Mouse (Mus musculus): ENCODE measurements around the gene Ccar1.
"Not testable (repeated sequence)": the region's sequence is repeated elsewhere in the genome, so short reads cannot be mapped to it uniquely, and the experiment has no call there.

Ccar1 gene

DNA sequence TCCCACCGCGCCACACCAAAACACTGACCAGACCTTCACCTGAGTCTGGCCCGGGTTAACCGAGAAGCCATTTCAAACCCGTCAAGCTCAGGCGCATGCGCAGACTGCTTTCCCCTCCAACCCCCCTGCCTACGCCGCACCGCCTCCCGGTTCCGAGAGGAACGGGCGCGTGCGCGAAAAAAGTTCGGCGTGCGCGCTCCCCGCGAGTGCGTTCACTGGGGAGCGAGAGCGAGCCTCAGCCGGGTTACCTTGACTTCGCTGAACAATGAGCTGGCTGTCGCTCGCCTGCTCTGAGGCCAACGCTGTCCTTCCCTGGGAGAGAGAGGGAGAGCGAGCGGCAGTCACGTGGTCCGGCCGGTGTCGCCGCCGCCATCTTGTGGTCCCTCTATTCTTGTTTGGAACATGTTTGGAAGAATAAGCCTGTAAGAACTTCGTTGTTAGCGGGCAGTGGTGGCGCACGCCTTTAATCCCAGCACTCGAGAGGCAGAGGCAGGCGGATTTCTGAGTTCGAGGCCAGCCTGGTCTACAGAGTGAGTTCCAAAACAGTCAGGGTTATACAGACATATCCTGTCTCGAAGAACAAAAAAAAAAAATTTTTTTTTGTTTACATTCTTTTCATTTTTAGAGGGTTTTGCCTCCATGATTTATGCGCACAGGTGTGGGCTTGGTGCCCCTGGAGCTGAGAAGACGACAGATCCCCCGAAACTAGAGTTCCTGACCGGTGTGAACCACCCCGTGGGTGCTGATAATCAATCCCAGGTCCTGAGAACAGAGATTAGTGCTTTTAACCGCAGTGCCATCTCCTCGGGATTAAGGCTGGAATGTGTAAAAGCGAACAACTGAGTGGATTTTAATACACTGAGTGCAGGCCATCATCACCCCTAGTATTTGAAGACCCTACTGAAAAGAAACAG is at the start of gene Ccar1:
Gene Ccar1 (minus strand): TSS at position 110 of the 914 bp plus-strand sequence.
- DNase-seq (ENCODE audit: extremely low spot score) = peak; percentile 100

DNA sequence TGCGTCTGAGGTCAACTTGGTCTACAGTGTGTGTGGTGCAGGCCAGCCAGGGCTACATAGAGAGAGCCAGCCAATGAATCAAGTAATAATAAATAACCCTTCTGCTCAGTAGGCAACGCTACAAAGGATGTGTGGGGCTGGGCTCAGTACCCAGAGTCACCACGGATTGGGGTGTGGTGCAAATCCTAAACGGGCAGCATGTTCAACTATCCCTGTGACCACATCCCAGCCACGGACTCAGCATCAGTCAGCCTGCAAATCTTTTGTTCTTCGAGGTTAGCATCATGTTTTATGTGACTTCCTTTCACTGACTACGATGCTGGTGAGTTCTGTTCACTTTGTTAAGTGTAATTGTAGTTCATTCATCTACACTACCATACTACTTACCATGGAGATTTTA is 48.6 kb upstream of the Ccar1 start:
- no peak for DNase-seq (ENCODE audit: extremely low spot score)

DNA sequence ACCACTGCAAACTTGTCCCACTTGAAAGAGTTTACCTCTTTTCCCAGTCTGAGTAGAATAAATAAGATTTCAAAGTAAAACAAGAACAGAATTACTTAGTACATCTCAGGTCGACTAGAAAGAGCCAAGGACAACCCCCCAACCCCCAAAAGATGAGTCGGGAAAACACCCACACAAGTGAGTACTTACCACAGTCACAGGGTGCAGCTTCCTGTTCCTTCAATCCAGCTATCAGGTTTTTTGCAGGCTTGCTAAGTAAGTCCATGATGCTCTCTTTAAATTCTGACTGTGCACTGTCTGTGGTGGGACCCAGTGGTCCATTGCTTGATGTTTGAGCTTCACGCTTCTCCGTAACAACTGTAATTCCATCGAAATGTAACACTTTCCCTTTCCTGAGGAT is 45.9 kb upstream of the Ccar1 start:
- no peak for DNase-seq (ENCODE audit: extremely low spot score)

DNA sequence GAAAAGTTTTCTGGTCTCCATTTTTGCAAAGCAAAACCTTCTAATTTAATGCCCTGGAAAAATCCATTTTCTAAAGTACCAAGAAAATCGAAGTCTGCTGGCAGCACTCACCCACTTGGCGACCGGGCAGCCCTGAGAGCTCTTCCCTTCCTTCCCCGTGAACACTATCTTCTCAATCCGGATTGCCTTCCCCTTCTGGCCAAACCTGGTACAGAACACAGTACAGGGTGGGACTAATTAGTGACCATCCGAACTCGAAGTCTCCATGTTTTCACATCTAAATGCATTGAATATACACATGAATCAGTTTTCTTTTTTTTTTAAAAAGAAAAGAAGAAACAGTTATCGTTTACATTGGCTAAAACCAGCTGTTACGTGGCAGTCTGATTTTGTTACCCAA is 40.7 kb upstream of the Ccar1 start:
- DNase-seq (ENCODE audit: extremely low spot score) = no peak

DNA sequence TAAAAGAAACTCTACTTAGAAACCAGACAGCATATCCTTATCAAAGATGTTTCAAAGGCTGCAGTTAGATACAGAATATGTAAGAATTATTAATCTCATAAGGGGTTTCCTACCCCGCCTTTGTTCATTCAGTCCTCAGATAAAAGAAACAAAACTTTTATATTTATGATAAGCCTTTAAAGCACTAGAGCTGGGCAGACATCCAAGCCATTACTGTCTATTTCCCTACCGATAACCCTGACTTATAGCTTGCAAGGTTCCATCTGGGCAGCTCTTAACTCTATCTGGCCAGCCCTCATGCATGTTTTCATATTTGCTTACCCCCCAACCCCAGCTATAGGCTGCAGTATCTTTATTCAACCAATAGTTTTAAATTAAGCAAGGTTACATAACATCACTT is 39.5 kb upstream of the Ccar1 start:
- no peak for DNase-seq (ENCODE audit: extremely low spot score)

DNA sequence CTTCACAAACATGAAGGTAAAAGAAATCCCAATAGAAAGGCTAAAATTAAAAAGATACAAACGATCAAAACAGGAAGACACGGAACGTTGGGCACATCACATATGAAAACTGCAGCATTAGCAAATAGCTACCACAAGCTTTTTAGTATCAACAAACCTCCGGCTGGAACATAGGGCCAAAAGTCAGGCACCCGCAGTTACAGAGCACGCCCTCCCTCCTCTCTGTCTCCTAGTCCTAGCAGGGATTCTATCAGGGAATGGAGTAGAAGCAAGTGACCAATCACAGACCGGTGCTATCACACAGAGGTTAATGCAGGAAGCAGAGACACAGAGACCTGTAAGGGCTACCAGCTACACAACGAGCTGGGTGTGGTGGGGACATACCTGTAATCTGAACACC is 32.4 kb upstream of the Ccar1 start:
- no peak for DNase-seq (ENCODE audit: extremely low spot score)

DNA sequence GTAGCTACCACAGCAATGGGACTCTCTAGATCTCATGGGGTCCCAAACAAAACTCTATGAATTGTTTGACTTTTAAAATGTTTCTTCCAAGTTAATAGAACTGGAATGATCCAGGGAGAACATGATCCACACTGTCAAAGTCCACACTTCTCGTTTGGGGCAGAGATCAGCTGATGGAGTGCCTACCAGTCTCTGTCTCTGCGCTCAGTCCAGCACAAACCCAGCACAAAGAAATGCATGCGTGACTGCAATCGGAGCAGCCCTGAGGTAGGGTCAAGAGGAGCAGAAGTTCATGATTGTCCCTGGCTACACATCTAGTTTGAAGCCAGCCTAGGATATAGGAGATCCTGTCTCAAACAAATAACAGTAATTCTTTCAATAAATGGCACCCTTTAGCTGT is 31.3 kb upstream of the Ccar1 start:
- DNase-seq (ENCODE audit: extremely low spot score) = no peak

DNA sequence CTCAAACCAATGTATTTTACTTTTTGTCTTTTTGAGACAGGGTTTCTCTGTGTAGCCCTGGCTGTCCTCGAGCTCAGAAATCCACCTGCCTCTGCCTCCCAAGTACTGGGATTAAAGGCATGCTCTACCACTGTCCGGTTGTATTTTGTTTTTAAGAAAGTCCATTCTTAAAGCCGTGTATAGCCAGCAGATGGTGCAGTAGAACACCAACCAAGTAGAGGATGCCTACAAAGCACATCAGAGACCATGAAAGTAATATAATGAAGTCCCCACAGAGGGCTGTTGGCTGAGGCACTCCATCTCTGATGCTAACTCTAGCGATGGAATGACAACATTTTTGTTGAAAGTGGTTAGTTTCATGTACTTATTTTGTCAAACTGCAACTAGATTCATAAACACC is 17.9 kb upstream of the Ccar1 start:
- no peak for DNase-seq (ENCODE audit: extremely low spot score)

DNA sequence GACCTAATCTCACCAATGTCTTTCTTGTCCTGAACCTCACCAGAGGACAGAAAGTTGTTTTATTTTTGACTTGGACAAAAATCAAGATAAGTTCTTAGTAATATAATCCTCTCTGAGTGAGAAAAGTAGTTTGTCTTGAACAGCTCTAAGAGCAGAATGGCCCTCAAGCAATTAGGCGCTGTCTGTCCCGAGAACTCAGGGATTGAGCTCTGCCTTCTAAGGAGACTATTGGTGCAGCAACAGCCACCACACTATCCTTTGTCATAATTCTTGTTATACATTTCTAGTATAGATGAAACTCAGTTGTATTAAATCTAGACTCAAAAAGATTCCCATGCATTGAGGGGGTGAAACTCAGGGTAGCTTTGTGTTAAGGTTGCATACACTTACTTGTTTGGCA is 16.7 kb upstream of the Ccar1 start:
- no peak for DNase-seq (ENCODE audit: extremely low spot score)

DNA sequence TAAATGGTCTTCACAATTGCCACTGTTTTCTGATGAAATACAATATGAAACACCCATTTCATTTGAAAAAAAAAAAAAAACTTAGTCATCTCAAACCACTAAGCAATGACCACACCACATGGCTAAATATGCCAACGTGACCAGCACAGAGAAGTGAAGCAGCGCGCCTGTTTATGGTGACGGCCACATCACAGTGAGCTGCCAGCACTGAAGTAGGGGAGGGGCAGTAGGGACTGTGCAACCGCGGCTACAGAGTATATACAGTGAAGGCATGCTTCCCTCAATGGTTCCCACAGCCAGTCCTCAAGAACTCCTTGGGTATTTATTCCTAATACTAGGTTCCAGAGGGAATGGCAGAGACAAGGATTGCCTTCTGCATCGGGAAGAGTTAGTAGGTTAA is 16.2 kb upstream of the Ccar1 start:
- no peak for DNase-seq (ENCODE audit: extremely low spot score)

DNA sequence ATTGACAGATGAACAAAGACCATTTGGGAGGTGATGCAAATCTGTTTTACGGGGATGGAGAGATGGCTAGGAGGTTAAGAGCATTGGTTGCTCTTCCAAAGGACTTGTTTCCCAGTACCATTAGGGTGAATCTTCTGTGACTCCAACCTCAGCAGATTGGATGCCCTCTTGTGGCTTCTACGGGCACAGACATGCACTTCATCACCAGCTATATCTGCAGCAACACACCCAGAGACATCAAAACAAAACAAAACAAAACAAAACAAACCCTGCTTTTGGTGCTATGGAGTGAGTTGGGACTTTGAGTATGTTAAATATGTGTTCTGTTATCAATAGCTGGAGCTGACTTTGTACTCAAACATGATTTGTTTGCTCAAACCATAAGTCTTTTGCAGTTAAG is 12.0 kb upstream of the Ccar1 start:
- DNase-seq (ENCODE audit: extremely low spot score) = no peak

DNA sequence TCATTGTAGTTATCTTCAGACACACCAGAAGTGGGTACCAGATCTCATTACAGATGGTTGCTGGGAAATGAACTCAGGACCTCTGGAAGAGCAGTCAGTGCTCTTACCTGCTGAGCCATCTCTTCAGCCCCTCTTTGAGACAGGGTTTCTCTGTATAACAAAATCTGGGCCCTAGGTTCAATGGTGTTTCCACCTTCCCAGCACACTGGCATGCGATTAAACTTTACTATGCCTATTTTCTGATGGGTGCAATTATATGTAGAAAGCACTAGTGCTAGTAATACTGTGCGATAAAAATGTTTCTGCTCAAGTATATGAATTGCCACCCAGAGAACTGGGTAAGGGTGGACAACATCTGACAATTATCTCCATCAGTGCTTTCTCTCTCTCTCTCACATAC is 11.2 kb upstream of the Ccar1 start:
- DNase-seq (ENCODE audit: extremely low spot score) = no peak

DNA sequence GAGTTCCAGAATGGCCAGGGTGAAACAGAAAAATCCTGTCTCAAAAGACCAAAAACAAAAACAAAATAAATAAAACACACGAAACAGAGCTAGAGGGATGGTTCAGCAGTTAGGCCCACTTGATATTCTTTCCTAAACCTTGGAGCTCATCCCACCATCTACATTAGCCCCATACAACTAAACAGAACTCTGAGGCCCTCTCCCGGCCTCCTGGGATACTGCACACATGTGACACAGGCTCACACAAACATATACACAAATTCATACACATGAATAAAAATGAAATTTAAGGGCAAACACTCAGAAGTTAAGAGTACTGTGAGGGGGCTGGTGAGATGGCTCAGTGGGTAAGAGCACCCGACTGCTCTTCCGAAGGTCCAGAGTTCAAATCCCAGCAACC is 2.1 kb upstream of the Ccar1 start:
- no peak for DNase-seq (ENCODE audit: extremely low spot score)

DNA sequence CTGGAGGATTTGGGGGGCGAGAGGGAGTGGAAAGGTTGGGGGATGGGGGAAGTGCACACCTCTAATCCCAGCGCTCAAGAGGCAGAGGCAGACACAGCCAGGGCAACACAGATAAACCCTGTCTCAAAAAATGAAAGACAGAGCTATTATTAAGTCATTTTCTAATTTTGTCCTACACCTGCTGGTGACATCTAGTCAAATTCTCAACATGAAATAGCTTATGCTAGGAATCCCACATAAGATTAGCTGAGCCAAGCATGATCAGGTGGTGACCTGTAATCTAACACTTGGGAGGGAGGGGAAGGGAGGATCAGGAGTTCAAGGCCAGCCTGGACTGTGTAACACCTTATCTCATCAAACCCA is 986 bp upstream of the Ccar1 start:
- no peak for DNase-seq (ENCODE audit: extremely low spot score)

DNA sequence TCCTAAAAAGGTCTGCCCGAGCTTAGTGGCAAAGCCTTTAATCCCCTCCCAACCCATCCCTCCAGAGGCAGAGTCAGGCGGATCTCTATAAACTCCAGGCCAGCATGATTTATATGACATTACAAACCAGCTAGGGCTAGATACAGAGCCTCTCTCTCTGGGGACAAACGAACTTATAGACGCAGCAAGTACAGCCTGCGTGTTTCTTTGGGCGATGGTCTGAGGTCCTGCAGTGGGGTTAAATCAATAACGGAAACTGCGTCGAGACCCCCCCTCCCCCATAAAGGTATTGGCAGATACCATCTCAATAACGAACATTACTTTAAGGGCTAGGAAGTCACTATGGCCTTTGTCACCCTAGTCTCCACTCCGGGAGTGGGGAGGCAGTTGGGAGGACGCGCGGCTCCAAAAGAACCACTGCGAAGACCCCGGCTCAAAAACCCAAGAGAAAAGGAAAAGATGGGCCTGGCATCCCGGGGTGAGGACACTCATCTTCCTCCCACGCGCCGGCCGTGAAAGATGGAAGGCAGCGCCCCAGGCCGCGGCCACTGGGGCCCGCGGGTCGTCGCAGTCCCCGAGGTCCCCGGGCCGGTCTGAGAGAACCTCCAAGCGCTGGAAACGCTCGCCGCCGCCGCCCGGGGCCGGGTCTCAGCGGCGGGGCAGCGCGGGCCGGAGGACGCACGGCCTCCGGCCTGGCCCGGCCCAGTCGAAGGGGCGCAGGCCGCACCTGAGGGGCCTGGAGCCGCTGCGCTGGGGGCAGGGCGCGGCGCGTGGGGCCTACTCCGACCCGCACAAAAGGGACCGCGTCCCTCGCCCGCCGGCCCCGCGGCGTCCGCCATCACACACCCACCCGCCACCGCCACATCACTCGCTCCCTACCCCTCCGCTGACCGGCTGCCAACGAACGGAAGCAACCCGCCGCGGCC is 572 bp downstream of the Ccar1 start:
- DNase-seq (ENCODE audit: extremely low spot score) = peak; percentile 28

DNA sequence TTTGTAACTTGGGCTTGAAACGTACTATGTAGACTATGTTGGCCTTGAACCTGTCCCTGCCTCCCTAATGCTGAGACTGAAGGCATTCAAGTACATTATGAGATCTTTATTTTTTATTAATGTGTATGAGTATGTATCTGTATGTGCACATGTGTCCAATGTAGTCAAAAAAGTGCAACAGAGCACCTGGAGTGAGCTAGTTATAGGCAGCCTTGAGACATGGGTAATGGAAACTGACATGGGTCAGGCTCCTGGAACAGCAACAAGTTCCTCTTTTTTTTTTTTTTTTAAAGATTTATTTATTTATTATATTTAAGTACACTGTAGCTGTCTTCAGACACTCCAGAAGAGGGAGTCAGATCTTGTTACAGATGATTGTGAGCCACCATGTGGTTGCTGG is 10.3 kb downstream of the Ccar1 start:
- DNase-seq (ENCODE audit: extremely low spot score) = not testable (repeated sequence)

DNA sequence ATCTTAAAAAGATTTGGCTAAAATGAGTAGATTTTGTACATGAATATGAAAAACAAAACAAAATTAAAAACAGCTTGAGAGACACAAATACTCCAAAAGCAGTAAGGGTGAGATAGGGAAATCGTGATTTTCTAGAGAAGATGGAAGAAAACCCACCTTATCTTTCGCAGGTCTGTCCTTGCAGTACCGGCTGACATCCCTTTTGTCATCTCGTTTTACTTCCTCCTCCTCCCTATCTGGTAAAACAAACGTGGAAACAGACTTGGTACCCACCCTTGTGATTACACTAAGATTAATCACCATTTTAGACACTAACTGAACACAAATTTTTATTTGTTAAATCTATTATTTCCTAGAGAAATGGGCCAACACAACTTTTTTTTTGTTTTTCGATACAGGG is 41.3 kb downstream of the Ccar1 start:
- no peak for DNase-seq (ENCODE audit: extremely low spot score)

DNA sequence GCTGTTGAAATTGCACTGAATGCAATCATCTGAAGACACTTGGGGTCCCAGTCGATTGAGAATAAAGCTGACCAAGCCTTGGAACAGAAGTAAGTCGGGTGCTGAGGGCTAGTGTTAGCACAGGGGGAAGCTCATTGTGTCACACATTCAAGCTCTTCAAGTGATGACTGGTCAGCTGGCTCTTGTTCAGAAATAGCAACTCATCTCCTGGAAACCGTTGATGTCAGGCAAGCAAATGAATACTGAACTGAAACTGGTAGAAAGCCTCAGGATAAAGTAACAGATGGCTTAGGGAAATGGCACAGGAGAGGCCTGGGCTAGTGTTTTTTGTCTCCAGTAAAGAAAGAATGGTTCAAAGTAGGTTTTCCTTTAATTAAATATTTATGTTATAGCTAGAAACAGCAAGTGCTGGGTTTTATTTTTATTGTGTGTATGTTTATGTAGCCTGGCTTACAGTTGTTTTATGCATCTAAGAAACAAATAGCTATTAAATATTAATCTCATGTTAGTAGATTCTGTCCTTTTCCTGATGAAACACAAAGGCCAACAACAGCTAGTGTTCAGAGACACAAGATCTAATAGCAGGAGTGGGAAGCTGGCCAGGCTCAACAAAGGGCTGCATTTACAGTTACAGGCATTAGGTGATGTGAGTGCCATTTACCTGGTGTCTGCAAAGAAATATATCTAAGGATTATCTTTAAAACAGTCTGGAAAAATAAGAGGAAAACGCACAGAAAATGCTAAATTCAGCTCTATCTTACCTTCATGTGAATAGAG is 51.9 kb downstream of the Ccar1 start:
- no peak for DNase-seq (ENCODE audit: extremely low spot score)

DNA sequence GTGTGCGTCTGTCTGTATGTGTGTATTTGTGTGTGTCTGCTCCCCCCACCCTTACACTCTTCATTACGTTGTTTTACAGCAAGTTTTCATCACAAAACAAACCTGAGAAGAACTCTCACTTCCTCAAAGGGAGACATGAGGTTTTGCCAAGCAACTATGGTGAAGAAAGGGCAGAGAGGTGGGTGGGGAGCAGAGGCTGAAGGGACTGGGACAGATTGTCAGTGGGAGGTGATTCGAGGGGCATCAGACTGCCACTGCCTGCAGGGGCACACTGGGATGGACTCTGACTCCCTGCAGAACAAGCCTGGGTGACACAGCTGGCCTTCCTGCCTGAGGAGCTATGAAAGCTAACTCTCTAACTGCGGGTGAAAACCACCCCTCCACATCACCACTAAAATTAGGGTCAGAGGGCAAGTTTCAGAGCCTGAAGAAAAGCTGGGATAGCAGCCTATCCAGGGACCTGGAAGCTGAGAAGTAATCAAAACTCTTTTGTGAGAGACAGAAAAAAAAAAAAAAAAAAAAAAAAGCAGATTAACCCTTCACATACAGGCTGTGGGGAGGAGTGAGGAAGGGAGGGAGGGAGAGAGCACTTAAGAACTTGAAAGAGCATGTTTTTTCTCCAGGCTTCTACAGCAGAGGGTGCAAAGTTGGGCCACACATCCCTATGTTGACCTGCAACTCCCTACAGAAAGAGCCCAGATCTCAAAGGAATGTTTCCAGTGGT is 55.0 kb downstream of the Ccar1 start:
- no peak for DNase-seq (ENCODE audit: extremely low spot score)

DNA sequence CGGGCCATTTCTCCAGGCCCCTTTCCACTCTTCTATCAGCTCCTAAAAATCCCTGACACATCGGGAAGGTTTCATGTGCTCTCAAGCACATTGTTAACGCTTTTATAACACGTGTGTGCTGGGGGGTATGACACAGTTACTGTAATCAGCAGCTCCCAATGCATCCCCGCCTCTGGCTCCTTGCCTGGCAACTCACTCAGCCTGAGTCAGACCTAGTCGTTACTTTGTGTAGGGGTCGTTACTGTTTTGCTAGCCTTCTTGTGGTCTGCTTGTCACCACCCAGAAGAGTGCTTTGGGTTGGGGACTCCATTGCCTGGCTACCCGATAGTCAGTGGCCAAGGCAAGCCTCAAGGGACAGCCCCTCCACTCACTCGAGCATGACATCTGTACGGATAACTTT is 61.3 kb downstream of the Ccar1 start:
- DNase-seq (ENCODE audit: extremely low spot score) = no peak

Data from embryo, embryonic 9.5 days (tissue).